Mouse (Mus musculus) stomach, embryonic 16.5 days (tissue): Measurements from ENCODE around the gene Hspa14. TPM values are rescaled to one million over a fixed set of nuclear protein-coding genes. Genes with fewer than 3 reads are reported as not detected.

Experiments
- ATAC-seq: fragments of 200-750 bp; cut with Nextera tagmentation; 2 replicates; pipeline ENCODE4 v1.8.0; 2017; ENCODE audit warnings: moderate number of reproducible peaks, moderate TSS enrichment; ENCODE audit not compliant: insufficient read depth, low FRiP score
- H3K27ac ChIP-seq: fragments of 300-500 bp; sonication (generic); 2 replicates; pipeline ENCODE4 v1.5.1; 2014; ENCODE audit warnings: low read length
- H3K27me3 ChIP-seq: fragments of 300-500 bp; sonication (generic); 2 replicates; pipeline ENCODE4 v1.6.1; 2014; ENCODE audit warnings: low read length, control low read depth, mixed read lengths; ENCODE audit not compliant: control insufficient read depth, insufficient read depth
- H3K36me3 ChIP-seq: fragments of 300-500 bp; sonication (generic); 2 replicates; pipeline ENCODE4 v1.6.1; 2014; ENCODE audit warnings: low read length; ENCODE audit not compliant: control insufficient read depth, insufficient read depth
- H3K4me1 ChIP-seq: fragments of 300-500 bp; sonication (generic); 2 replicates; pipeline ENCODE4 v1.6.1; 2014; ENCODE audit warnings: low read length, control low read depth, mixed read lengths; ENCODE audit not compliant: control insufficient read depth, insufficient read depth
- H3K4me2 ChIP-seq: fragments of 300-500 bp; sonication (generic); 2 replicates; pipeline ENCODE4 v1.6.1; 2014; ENCODE audit warnings: low read depth, low read length, mixed read lengths
- H3K4me3 ChIP-seq: fragments of 300-500 bp; sonication (generic); replicated peaks from 2 replicates; pipeline ENCODE4 v1.5.1; 2014; ENCODE audit warnings: mild to moderate bottlenecking, low read length
- H3K9ac ChIP-seq: fragments of 300-500 bp; sonication (generic); 2 replicates; pipeline ENCODE4 v1.6.1; 2014; ENCODE audit warnings: low read length
- H3K9me3 ChIP-seq: fragments of 300-500 bp; sonication (generic); replicated peaks from 2 replicates; pipeline ENCODE4 v1.6.1; 2016; ENCODE audit warnings: low read length, control low read depth; ENCODE audit not compliant: control insufficient read depth
- WGBS: fragments of 180-500 bp; shearing (Covaris S2); extraction: QIAGEN DNeasy Blood & Tissue Kit; methylation state at CpG from one replicate; pipeline ENCODE4 v1.1.7; 2014; 5-methylcytosine and 5-hydroxymethylcytosine counted together
- polyA plus RNA-seq: library from polyadenylated mRNA; unstranded; fragments of >200 nt; fragmentation: Nextera tagmentation; extraction: Ambion mirVana; gene quantifications from 2 replicates; pipeline ENCODE4 v1.2.1, GENCODE M21; 2015

The Hspa14 gene
- polyA plus RNA-seq, 1 experiment from 2014 or later = 90.2 TPM

GRCm38 (mm10) chr2:3449431-3449830, 63.2 kb downstream of the Hspa14 start:
- H3K9ac ChIP-seq = no peak overlapping the region
- H3K9me3 ChIP-seq = no peaks in the 10 kb centered on the region
- H3K4me3 ChIP-seq = no peak overlapping the region
- H3K27me3 ChIP-seq = no peaks in the 10 kb centered on the region
- no peak overlapping the region for H3K27ac ChIP-seq
- H3K4me1 ChIP-seq = no peaks in the 10 kb centered on the region
- no peaks in the 10 kb centered on the region for H3K36me3 ChIP-seq
- no peak overlapping the region for H3K4me2 ChIP-seq
- WGBS = 69% methylated on average over 2 of the region's 2 CpGs
- ATAC-seq = no peak

GRCm38 (mm10) chr2:3445984-3446383, 66.6 kb downstream of the Hspa14 start:
- Histone ChIP-seq H3K27ac (no peak overlapping the region), H3K4me1 (no peaks in the 10 kb centered on the region), H3K27me3 (no peaks in the 10 kb centered on the region), H3K4me2 (no peak overlapping the region), H3K36me3 (no peaks in the 10 kb centered on the region), H3K4me3 (no peak overlapping the region), H3K9ac (no peak overlapping the region), H3K9me3 (no peaks in the 10 kb centered on the region)
- 68% methylated on average over 4 of the region's 4 CpGs for WGBS
- ATAC-seq = no peak

DNA sequence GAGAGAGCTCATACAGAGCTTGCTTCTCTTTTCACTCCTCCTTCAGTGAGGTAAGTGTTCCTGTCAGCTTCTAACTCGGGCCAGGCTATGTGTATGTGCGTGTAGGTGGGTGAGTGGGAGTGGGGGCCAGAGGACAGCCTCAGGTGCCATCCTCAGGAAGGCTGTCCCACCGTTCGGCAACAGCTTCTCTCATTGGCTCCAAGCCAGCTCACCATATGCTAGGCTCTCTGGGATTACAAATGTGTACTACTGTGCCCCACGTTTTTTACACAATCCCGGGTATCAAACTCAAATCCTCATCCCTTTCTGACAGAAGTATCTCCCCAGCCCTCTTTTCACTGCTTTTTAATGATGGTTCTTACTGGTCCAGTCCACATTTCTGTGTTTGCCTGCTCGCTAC, 68.4 kb downstream of the Hspa14 start:
- ATAC-seq = no peak
- H3K9me3 ChIP-seq = no peaks in the 10 kb centered on the region
- no peak overlapping the region for H3K4me2 ChIP-seq
- no peaks in the 10 kb centered on the region for H3K4me1 ChIP-seq
- H3K27ac ChIP-seq = no peak overlapping the region
- H3K36me3 ChIP-seq = no peaks in the 10 kb centered on the region
- no peak overlapping the region for H3K9ac ChIP-seq
- H3K4me3 ChIP-seq = no peak overlapping the region
- no peaks in the 10 kb centered on the region for H3K27me3 ChIP-seq
- 65% methylated on average over 7 of the region's 7 CpGs for WGBS

Other genes with a start within 250 kb of the Hspa14 start
- 36.7 and 39.3 TPM in 2 replicates for gene Nmt2, start 228.6 kb downstream of the Hspa14 start, polyA plus RNA-seq
- gene Rpp38, start 180.2 kb downstream of the Hspa14 start, polyA plus RNA-seq = 21.1 and 22.0 TPM in 2 replicates
- 0.96 and 1.1 TPM in 2 replicates for gene Acbd7, start 176.6 kb downstream of the Hspa14 start, polyA plus RNA-seq
- not detected in 2 replicates for gene Olah, start 115.6 kb downstream of the Hspa14 start, polyA plus RNA-seq
- 0.37 and 1.1 TPM in 2 replicates for gene Meig1, start 90.2 kb downstream of the Hspa14 start, polyA plus RNA-seq
- gene Dclre1c, start 88.7 kb downstream of the Hspa14 start, polyA plus RNA-seq = 5.9 and 6.2 TPM in 2 replicates
- gene Suv39h2, start 37.8 kb downstream of the Hspa14 start, polyA plus RNA-seq = 6.2 and 7.2 TPM in 2 replicates
- gene Gm45902, start within 50 bp of the Hspa14 start, polyA plus RNA-seq = 4.0 and 4.2 TPM in 2 replicates
- gene Cdnf, start 216 bp upstream of the Hspa14 start, polyA plus RNA-seq = 0.15 and 0.20 TPM in 2 replicates
- 42.2 and 47.0 TPM in 2 replicates for gene Fam107b, start 57.7 kb upstream of the Hspa14 start, polyA plus RNA-seq